Mouse (Mus musculus) C2C12 (cell line): ENCODE data around the gene Hopx.

Experiments
- CTCF ChIP-seq: IDR thresholded peaks from one replicate; pipeline ENCODE4 v1.5.1; 2011; ENCODE audit not compliant: control insufficient read depth, insufficient read depth, insufficient read length
- USF1 ChIP-seq: IDR thresholded peaks from one replicate; pipeline ENCODE4 v1.6.1; 2011; ENCODE audit warnings: low read depth, mild to moderate bottlenecking, control low read depth, moderate library complexity

DNA sequence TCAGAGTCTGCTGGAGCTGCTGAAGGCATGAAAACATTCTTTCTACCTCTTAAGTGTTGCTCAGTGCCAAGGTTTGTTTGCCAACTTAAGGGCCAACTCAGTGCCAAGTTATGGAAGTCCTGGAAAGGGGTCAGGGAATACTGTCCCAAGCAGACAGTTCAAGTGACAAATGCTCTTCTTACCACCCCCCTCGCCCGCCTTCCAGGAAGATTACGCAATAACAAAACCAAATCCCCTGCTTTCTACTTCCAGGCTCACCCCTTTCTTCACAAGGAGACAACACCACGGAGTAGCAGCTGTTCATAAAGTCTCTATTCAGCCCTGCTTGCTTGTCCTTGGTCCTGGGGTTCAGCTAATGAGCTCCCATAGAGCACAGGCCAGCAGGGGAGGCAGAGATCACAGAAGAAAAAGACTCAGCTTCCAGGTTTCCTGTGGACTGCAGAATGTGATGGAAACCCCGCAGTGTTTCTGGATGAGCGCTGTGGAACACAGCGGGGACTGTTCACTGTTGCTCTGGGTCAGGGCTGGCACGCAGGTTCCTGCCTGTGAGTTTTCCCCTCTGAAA lies 22.9 kb upstream of the Hopx start:
- TF ChIP-seq USF1 (no peak), CTCF (no peak)
